Mouse (Mus musculus): ENCODE measurements around the gene Tmem9b. TPM values are rescaled to one million over a fixed set of nuclear protein-coding genes. Genes with fewer than 3 reads are reported as not detected.

Tmem9b gene
- total RNA-seq, 2 experiments from 2014 or later: 36.3 to 36.7 TPM

- no peak for DNase-seq
Measured at GRCm38 (mm10) chr7:109686585-109687128, 66.0 kb downstream of the Tmem9b start.

Other genes with a start within 250 kb of the Tmem9b start
- under 1 TPM; 0.48 to 0.85 TPM for gene Trim66, start 244.7 kb downstream of the Tmem9b start, total RNA-seq (2021)
- gene Rpl27a, start 233.7 kb downstream of the Tmem9b start, total RNA-seq (2021): 100 to 1,000 TPM; 227 to 237 TPM
- gene St5, start 49.3 kb downstream of the Tmem9b start, total RNA-seq (2021): 10 to 100 TPM; 48.2 to 55.3 TPM
- gene Akip1, start 49.2 kb downstream of the Tmem9b start, total RNA-seq (2021): 10 to 100 TPM; 36.8 to 38.5 TPM
- not detected for gene BC051019, start 29.0 kb downstream of the Tmem9b start, total RNA-seq (2021)
- gene Ascl3, start 21.1 kb downstream of the Tmem9b start, total RNA-seq (2021): not detected
- gene Nrip3, start 29.1 kb upstream of the Tmem9b start, total RNA-seq (2021): 1 to 10 TPM; 1.2 to 1.4 TPM
- 1 to 10 TPM in 1 of 2 experiments, under 1 TPM in 1; 0.69 to 1.1 TPM for gene Scube2, start 112.8 kb upstream of the Tmem9b start, total RNA-seq (2021)
- 100 to 1,000 TPM; 131 to 144 TPM for gene Dennd5a, start 207.6 kb upstream of the Tmem9b start, total RNA-seq (2021)
- 10 to 100 TPM; 41.1 to 45.2 TPM for gene Tmem41b, start 234.1 kb upstream of the Tmem9b start, total RNA-seq (2021)